Mouse (Mus musculus): ENCODE measurements around the gene Gnai2. TPM values are rescaled to one million over a fixed set of nuclear protein-coding genes. Genes with fewer than 3 reads are reported as not detected.
"Not testable (repeated sequence)": the region's sequence is repeated elsewhere in the genome, so short reads cannot be mapped to it uniquely, and the experiment has no call there.

The Gnai2 gene
- 367 and 431 TPM in 2 replicates for polyA plus RNA-seq (2015; fragmentation: Nextera tagmentation; extraction: Ambion mirVana)

- Histone ChIP-seq H3K4me1 (replicated peaks) (peaks cover 48% of the 10 kb centered on the region), H3K27me3 (no peaks in the 10 kb centered on the region), H3K9me3 (replicated peaks) (no peaks in the 10 kb centered on the region), H3K36me3 (no peaks in the 10 kb centered on the region), H3K4me3 (peak within 1 kb of the TSS; percentile 94), H3K9ac (peak within 1 kb of the TSS; percentile 100), H3K4me2 (peak within 1 kb of the TSS; percentile 94), H3K27ac (peak within 1 kb of the TSS; percentile 89)
- 3% methylated on average over 38 of the region's 38 CpGs for WGBS
- peak; percentile 94 for ATAC-seq (replicated peaks; ENCODE audit: insufficient number of reproducible peaks, insufficient read depth, low FRiP score, low read depth)
Observed at GRCm38 (mm10) chr9:107635279-107636028, at the start of gene Gnai2. Gnai2 (minus strand) TSS chr9:107635367.

GRCm38 (mm10) chr9:107682405-107682804 is 47.2 kb upstream of the Gnai2 start:
- ATAC-seq (replicated peaks; ENCODE audit: insufficient number of reproducible peaks, insufficient read depth, low FRiP score, low read depth): no peak
- Histone ChIP-seq H3K36me3 (no peaks in the 10 kb centered on the region), H3K4me2 (no peak overlapping the region), H3K4me1 (replicated peaks) (peaks cover 7% of the 10 kb centered on the region), H3K9ac (no peak overlapping the region), H3K4me3 (no peak overlapping the region), H3K27ac (no peak overlapping the region), H3K27me3 (peaks cover 14% of the 10 kb centered on the region), H3K9me3 (replicated peaks) (no peaks in the 10 kb centered on the region)
- WGBS: 87% methylated on average over 20 of the region's 20 CpGs

DNA sequence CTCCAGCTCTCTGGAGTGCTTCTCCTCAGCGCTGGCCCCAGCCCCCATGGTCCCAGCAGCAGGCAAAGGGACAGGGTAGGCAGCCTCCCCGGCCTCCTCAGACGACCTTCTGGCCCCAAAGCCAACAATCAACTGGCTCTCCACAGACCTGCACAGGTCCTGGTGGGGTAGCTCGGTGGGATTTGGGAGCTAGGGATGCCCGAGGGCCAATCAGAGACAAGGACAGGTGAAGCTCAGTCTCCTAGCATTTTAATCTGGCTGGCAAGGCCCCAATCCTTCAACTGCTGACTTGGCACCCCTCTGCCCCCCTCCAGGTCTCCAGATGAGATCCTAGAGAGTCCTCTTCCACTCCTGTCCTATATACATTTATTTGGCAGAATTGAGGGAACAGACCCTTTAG is 44.3 kb upstream of the Gnai2 start, which contains the start of gene Gnat1:
Gene Gnat1, minus strand, starts transcription at position 212 of the 400 bp plus-strand sequence.
- ATAC-seq (replicated peaks; ENCODE audit: insufficient number of reproducible peaks, insufficient read depth, low FRiP score, low read depth): no peak
- Histone ChIP-seq H3K9me3 (replicated peaks) (no peaks in the 10 kb centered on the region), H3K4me1 (replicated peaks) (peaks cover 15% of the 10 kb centered on the region), H3K27me3 (peaks cover 43% of the 10 kb centered on the region), H3K4me2 (no peak within 1 kb of the TSS), H3K27ac (no peak within 1 kb of the TSS), H3K9ac (no peak within 1 kb of the TSS), H3K4me3 (no peak within 1 kb of the TSS), H3K36me3 (no peaks in the 10 kb centered on the region)
- 37% methylated on average over 5 of the region's 5 CpGs for WGBS

GRCm38 (mm10) chr9:107678861-107679260 is 43.7 kb upstream of the Gnai2 start:
- no peak for ATAC-seq (replicated peaks; ENCODE audit: insufficient number of reproducible peaks, insufficient read depth, low FRiP score, low read depth)
- Histone ChIP-seq H3K4me3 (no peak overlapping the region), H3K27ac (no peak overlapping the region), H3K9me3 (replicated peaks) (no peaks in the 10 kb centered on the region), H3K4me1 (replicated peaks) (peaks cover 15% of the 10 kb centered on the region), H3K9ac (no peak overlapping the region), H3K27me3 (peaks cover 49% of the 10 kb centered on the region), H3K4me2 (no peak overlapping the region), H3K36me3 (no peaks in the 10 kb centered on the region)
- WGBS: 89% methylated on average over 2 of the region's 2 CpGs

DNA sequence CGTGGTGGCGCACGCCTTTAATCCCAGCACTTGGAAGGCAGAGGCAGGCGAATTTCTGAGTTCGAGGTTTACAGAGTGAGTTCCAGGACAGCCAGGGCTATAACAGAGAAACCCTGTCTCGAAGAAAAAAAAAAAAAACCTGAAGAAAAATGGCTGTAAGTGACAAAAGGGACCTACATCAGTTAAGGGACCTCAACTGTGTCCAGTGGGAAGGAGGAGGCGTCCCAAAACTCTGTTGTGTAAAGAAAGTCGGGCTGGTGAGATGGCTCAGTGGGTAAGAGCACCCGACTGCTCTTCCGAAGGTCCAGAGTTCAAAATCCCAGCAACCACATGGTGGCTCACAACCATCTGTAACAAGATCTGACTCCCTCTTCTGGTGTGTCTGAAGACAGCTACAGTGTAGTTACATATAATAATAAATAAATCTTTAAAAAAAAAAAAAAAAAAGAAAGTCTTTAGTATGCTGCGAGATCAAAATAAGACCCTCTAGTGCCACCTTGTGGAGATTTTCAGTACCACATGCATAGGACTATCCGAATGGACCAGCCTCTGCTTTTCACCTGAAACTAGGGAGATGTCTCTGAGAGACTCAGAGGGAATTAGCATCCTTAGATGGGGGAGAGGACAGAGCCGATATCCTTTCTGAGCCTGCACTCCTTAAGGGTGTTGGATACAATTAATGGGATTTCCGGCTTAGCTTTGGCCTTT is 42.8 kb upstream of the Gnai2 start:
- ATAC-seq (replicated peaks; ENCODE audit: insufficient number of reproducible peaks, insufficient read depth, low FRiP score, low read depth); H3K4me3 ChIP-seq; H3K27ac ChIP-seq; H3K9ac ChIP-seq; H3K9me3 ChIP-seq (replicated peaks); H3K36me3 ChIP-seq; H3K4me2 ChIP-seq: not testable (repeated sequence)
- H3K27me3 ChIP-seq: peaks cover 52% of the 10 kb centered on the region
- peaks cover 15% of the 10 kb centered on the region for H3K4me1 ChIP-seq (replicated peaks)
- WGBS: 39% methylated on average over 14 of the region's 14 CpGs

DNA sequence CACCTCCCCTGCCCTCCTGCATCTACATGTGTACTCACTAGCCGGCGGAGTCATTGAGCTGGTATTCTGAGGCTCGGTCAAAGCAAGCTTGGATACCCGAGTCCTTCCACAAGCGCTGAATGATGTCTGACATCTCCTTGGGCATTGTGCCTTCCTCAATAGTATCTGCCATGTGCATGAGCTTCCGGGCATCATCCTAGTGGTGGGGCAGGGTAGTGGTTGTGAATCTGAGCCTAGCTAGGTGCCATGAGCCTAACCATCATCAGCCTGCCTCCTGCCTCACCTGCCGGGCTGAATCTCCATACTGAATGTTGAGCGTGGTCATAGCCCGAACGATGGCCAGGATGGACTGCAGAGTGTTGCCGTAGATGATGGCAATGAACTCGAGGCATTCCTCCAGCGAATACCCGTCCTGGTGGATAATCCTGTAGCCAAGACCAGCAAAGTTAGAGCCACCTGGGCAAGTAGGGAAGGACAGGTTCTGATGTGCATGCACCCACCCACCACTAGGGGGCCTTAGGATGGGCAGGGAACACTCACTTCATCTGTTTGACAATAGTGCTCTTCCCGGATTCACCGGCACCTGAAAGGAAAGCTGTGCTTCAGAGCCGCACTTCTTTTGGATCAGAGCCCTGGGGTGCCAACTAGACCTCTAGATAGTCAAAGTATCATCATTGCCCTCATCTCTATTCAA is 42.1 kb upstream of the Gnai2 start:
- Histone ChIP-seq H3K4me3 (no peak overlapping the region), H3K9me3 (replicated peaks) (no peaks in the 10 kb centered on the region), H3K27me3 (peaks cover 52% of the 10 kb centered on the region), H3K27ac (no peak overlapping the region), H3K4me1 (replicated peaks) (peaks cover 15% of the 10 kb centered on the region), H3K36me3 (no peaks in the 10 kb centered on the region), H3K9ac (no peak overlapping the region), H3K4me2 (0 out of 2 replicates have a peak overlapping the region, but pooled peaks have one; percentile 68)
- WGBS: 16% methylated on average over 17 of the region's 17 CpGs
- no peak for ATAC-seq (replicated peaks; ENCODE audit: insufficient number of reproducible peaks, insufficient read depth, low FRiP score, low read depth)

- WGBS: 3% methylated on average over 25 of the region's 25 CpGs
- no peaks in the 10 kb centered on the region for H3K36me3 ChIP-seq
- H3K27ac ChIP-seq: no peak overlapping the region
- H3K4me3 ChIP-seq: peak overlapping the region; percentile 44
- no peak for ATAC-seq (replicated peaks; ENCODE audit: insufficient number of reproducible peaks, insufficient read depth, low FRiP score, low read depth)
- H3K27me3 ChIP-seq: peaks cover 52% of the 10 kb centered on the region
- no peak overlapping the region for H3K9ac ChIP-seq
- H3K4me2 ChIP-seq: peak overlapping the region; percentile 68
- H3K9me3 ChIP-seq (replicated peaks): no peaks in the 10 kb centered on the region
- H3K4me1 ChIP-seq (replicated peaks): peaks cover 15% of the 10 kb centered on the region
Observed at GRCm38 (mm10) chr9:107676302-107676701, 41.1 kb upstream of the Gnai2 start.

DNA sequence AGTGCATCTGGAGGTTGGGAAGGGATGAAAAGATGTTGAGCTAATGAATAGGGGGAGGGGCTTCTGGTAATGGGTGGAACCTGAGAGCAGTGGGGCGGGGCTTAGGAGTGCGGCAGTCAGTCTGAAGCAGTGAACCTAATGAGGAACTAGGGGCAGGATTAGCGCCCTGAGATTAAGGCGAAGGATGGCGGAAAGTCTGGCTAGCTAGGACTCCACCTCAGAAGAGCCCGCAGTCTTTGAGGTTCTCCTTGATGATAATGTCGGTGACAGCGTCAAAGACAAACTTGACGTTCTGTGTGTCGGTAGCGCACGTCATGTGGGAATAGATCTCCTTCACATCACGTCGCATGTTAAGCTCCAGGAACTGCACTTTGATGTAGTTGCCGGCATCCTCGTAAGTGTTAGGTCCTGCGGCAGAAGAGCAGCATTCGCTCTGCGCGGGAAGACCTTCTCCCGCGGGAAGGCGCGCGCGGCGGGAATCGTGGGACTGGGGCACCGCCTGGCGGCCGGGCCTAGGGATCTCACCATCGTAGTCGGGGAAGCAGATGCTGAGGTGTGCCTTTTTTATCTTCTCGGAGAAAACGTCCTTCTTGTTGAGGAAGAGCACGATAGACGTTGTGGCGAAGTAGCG is 40.6 kb upstream of the Gnai2 start:
- peaks cover 15% of the 10 kb centered on the region for H3K4me1 ChIP-seq (replicated peaks)
- WGBS: under 1% methylated on average over 39 of the region's 39 CpGs
- peak overlapping the region; percentile 44 for H3K4me3 ChIP-seq
- ATAC-seq (replicated peaks; ENCODE audit: insufficient number of reproducible peaks, insufficient read depth, low FRiP score, low read depth): no peak
- H3K27me3 ChIP-seq: peaks cover 52% of the 10 kb centered on the region
- H3K4me2 ChIP-seq: peak overlapping the region; percentile 68
- no peaks in the 10 kb centered on the region for H3K36me3 ChIP-seq
- no peak overlapping the region for H3K9ac ChIP-seq
- H3K9me3 ChIP-seq (replicated peaks): no peaks in the 10 kb centered on the region
- no peak overlapping the region for H3K27ac ChIP-seq

DNA sequence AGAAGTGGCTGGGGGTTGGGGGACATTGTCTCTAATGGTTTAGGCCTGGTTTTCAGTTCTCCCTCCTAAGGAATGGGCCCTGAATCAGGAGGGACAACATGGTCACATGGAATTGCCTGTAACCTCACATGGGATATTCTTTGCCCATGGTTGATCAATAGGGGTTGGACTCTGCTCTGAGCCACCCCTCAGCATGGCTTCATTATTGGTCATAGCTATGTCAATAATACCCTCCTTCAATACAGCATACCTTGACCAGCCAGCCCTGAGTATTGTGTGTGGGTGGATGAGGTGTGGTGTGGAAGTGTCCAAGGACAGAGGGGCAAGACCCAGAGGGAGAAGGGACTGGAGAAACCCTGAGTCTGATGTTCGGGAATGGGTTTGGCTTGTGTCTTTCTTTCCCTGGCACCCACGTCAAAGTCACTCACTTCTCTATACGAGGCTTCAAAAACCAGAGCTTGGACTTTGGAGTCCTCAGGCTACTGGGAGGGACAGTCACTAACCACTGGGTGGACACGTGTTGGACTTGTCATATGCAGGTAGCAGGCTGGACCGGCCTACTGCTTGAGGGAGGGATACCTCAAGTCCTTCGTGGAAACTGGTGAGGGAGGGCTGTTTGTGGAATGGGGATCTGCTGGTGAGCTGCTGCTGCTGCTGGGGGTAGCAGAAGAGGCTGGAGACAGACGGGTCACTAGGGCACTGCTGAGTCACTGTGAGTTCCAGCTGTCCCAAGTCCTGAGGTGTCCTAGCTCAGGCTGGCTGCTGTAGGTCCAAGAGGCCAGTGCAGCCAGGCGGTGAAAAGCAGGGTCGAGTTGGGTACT is 39.7 kb upstream of the Gnai2 start:
- no peak overlapping the region for H3K27ac ChIP-seq
- no peak overlapping the region for H3K4me3 ChIP-seq
- H3K27me3 ChIP-seq: peaks cover 50% of the 10 kb centered on the region
- no peaks in the 10 kb centered on the region for H3K36me3 ChIP-seq
- peaks cover 22% of the 10 kb centered on the region for H3K4me1 ChIP-seq (replicated peaks)
- no peaks in the 10 kb centered on the region for H3K9me3 ChIP-seq (replicated peaks)
- no peak overlapping the region for H3K4me2 ChIP-seq
- no peak; the same call in 1 of the 2 replicates for ATAC-seq (replicated peaks; ENCODE audit: insufficient number of reproducible peaks, insufficient read depth, low FRiP score, low read depth)
- WGBS: 65% methylated on average over 9 of the region's 9 CpGs
- no peak overlapping the region for H3K9ac ChIP-seq

GRCm38 (mm10) chr9:107670259-107670658 is 35.1 kb upstream of the Gnai2 start:
- Histone ChIP-seq H3K27ac (no peak overlapping the region), H3K9ac (no peak overlapping the region), H3K36me3 (no peaks in the 10 kb centered on the region), H3K27me3 (peaks cover 30% of the 10 kb centered on the region), H3K9me3 (replicated peaks) (no peaks in the 10 kb centered on the region), H3K4me1 (replicated peaks) (peaks cover 45% of the 10 kb centered on the region), H3K4me2 (no peak overlapping the region), H3K4me3 (no peak overlapping the region)
- no peak for ATAC-seq (replicated peaks; ENCODE audit: insufficient number of reproducible peaks, insufficient read depth, low FRiP score, low read depth)
- 41% methylated on average over 5 of the region's 5 CpGs for WGBS
